Mouse (Mus musculus): ENCODE results near the gene Tuba1a.
"Not testable (repeated sequence)": the region's sequence is repeated elsewhere in the genome, so short reads cannot be mapped to it uniquely, and the experiment has no call there.

Tuba1a gene

DNA sequence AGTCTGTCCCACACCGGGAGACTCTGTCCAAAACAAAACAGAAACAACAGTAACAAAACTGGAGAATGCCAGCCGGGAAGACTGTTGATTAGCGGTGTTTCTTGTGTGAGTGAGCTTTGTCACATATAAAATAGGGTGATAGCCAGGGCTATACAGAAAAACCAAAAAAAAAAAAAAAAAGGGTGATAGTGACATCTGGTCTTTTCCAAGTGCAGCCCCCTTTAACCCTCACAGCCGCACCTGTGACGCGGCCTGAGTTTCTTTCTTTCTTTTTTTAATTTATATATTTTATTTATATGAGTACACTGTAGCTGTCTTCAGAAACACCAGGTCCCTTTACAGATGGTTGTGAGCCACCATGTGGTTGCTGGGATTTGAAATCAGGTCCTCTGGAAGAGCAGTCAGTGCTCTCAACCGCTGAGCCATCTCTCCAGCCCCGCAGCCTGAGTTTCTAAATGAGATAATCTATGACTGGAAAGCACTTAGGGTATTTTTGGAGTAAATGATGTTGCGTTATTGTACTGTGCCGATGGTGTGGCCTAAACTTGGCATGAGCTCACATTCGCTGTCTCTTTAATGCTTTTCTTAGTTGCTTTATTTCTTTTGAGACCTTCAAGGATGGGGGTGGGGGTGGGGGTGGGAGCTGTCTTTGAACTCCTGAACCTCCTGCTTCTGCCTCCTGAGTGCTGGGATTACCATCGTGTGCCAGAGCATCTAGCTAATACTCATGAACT is 32.6 kb upstream of the Tuba1a start:
- ATAC-seq (ENCODE audit: insufficient number of reproducible peaks, low FRiP score, low TSS enrichment) = no peak

DNA sequence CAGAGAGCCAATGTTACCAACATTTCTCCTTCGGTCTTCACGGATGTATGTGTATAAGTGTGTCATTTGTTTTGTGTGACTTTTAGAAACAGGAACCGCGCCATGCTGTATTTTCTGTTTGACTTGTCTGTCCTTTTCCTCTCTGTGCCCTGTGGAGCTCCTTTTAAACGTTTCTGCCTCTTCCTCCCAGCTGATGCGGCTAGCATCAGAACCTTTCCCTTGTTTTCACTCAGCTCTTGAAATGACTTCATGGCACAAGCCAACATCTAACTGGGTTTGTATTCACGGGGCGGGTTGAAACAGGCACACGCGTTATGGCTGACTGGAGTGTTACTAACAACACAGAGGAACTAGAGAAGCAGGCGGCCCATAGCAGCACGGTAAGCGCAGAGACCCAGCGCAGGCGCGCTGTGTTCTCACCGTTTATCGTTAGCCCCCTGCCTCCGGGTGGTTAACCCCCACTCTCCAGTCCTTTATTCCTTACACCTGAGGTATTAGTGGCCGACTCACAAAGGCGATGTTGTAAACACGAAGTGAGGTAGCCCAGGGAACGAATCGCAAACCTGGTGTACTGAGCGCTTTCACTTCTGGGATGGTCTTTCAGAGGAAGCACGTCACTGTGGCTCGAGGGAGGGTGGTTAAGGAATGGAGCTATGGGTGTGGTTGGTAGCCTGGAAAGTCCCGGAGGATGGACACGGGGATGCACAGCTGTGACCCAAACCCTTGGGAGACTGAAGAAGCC is 31.9 kb upstream of the Tuba1a start:
- peak; percentile 90 for ATAC-seq (ENCODE audit: insufficient number of reproducible peaks, low FRiP score, low TSS enrichment)

DNA sequence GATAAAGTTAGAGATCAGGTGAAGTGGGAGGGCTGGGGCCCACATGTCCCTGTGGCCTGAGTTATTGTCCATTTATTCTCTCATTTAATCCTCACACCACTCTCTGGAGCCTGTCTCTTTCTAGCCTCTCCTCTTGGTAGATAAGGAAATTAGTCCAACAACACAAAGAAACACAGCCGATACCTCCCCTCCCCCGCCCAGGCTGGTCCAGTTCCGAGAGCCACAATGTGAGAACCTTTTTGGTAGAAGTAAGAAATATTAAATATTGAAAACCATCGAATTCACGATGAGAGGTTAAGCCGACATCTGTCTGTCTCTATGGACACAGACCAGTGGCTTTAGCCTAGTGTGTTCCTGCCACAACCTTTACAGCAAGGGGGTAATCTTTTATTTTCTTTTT is 31.2 kb upstream of the Tuba1a start:
- ATAC-seq (ENCODE audit: insufficient number of reproducible peaks, low FRiP score, low TSS enrichment) = no peak

DNA sequence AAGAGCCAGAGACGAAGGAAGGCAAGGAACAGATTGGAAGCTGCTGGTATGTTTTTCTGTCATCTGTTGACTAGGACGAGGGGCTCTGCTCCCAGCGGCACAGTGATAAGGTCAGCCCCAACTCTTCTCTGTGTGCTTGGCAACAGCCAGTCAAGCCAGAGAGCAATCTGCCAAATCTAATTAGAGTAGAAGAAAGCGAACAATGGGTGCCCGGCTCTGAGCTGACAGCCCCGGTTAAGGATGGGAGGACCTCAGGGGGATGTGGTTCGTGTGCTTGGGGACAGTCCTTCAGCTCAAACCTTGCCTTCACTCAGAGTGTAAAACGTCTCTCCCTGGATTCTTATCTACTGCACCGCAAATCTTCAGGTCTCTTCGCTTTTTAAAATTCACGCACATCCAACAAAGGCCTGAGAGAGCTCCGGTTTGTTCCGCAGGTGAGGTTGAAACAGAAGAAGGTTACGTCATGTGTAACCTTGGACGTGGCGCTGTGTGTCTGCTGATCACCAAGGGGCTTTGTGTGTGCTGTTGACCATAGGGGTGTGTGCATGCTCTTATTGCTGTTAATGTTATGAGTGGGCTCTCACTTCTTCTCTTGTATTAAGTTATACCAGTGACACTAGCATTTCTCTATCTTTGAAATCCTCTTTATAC is 30.1 kb upstream of the Tuba1a start:
- ATAC-seq (ENCODE audit: insufficient number of reproducible peaks, low FRiP score, low TSS enrichment) = no peak

DNA sequence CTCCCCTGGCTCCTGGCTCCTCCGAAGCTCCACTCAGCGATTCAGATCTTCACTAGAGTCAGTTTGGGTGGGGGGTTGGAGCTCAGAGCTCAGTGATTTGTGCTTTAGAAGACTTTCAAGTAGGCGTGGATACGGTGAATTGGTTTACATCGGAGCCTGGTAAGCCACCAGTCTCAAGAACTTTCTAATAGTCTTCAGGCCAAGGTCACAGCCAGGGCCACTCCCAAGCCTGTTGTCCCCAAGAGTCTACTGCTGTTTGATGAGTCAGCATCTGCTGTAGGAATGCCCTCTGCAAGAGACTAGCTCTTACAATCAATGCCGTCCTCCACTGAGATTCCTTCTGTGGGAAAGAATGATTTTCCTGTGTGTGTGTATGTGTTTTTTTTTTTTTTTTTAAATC is 28.6 kb upstream of the Tuba1a start:
- ATAC-seq (ENCODE audit: insufficient number of reproducible peaks, low FRiP score, low TSS enrichment) = no peak

DNA sequence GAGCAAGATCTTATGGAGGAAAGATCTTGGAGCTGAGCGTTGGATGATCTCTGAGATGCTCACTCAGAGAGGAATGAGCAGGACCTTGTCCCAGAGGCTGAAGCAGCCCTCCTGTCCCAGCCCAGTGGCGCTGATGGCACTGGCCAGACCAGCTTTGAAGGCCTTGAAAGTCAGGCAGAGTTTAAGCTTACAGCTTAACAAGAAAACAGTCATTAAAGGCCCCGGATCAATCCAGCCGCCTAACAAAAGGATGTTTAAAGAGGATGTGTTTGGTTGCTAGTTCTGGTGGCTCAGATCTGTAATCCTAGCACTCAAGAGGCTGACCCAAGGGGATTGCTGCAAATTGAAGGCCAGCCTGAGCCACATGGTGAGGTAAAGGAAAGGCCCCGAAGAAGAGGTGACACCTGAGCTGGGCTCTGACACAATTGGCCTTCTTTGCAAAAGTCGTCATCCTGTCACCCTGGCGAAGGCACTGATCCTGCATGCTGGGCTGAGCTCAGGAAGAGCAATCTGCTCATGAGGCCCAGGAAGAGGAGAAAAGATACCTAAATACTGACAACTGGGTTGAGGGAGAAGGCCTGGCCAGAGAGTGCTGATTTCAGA is 26.6 kb upstream of the Tuba1a start:
- ATAC-seq (ENCODE audit: insufficient number of reproducible peaks, low FRiP score, low TSS enrichment) = no peak

DNA sequence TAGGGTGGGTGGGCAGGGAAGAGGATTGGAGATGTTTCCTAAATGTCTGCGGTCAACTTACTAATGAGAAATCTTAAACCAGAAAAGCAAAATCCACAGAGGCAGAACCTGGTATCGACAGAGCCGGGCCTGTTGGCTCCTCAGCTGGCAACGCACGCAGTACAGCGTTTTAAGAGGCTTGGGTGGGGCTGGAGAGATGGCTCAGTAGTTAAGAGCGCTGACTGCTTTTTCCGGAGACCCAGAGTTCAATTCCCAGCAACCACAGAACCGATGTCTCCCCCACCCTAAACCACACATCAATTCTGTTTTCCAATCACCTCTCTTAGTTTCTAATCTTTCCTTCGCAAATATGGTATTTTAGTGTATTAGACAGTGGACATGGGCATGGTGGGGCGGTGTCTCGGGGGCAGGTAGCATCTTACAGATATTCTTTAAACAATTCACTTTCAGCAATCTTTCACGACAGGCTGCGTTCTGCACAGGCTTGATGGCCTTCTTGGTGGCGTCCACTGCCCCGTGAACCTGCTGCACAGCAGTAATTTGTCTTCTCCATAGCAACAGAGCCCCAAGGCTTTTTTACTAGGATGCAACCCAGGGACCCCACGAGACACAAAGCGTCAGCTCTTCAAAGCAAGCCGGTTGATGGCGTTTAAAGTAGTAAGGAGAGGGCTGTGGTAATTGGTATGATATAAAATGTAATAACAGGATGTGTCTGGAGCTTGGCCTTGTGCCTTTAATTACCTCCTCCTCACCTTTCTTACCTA is 25.1 kb upstream of the Tuba1a start:
- ATAC-seq (ENCODE audit: insufficient number of reproducible peaks, low FRiP score, low TSS enrichment) = no peak

DNA sequence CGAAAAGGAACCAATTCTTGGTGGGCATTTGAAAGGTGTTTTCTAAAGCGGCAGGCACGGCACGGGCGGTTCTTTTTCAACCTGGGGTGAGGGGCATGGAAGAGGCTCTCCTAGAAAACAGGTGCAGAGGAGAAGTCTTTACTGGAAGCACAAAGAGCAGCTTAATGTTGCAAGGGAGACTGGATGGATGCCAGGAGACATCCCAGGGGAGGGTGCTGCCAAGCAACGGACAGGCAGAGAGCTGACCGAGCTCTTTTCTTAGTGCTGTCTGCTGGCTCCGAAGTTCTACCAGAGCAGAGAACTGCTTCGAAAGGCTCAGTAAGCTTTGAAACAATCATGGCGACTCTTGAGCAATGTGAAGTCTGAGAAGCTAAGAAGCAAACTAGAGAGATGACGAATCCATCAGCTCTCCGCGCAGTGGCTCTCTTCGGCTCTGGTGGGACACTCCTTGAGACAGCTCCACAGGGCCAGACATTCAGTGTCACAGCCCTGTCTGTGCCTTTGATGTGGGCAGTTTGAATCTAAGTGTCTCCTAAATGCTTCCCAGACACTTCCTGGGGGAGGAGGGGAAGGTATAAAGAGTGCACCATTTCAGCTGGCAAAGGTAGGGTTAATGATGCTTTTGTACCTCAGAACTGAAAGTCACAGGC is 24.4 kb upstream of the Tuba1a start:
- no peak for ATAC-seq (ENCODE audit: insufficient number of reproducible peaks, low FRiP score, low TSS enrichment)

DNA sequence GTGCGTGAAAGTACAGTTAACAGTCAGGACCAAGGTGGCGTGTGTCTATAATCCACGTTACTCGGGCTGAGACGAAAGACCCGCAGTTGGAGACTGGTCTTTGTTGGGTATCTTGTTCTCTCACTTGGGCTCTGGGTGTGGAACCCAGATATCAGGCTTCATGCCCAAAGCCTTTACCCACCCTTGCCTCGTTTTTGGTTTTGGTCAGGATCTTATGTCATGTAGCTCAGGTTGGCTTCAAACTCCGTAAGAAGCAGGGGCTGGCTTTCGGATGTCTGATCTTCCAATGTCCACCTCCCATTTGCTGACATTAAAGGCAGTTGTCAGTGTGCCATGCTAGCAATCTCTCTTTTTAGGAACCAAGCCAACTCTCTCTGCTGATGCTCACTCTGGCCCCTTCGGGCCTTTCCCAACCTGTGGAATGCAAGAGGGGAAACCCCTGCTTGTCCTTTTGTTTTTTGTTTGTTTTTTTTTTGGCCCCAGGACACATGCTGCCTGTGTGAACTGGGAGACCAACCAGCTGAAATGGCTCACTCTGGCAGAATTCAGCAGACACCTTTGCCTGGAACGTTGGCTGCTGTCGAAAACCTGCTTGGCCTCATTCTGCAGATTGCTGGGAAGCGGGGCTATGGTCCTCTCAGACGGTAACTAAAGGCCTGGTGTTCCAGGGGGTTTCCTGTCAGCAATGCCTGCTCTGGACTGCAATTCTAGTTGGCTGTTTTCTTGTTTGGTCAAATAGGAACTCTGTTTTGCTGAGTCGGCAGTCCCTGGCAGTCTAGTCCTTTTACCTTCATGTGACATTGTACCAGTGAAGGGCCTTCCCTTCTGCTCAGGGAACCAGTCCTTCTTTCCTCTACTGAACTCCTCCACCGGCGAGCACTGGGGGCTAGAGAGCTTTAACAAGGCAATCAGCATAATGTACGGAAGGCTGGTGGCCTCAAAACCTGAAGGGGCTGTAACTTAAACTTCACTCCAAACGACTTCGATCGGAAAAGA is 23.6 kb upstream of the Tuba1a start:
- ATAC-seq (ENCODE audit: insufficient number of reproducible peaks, low FRiP score, low TSS enrichment) = no peak

DNA sequence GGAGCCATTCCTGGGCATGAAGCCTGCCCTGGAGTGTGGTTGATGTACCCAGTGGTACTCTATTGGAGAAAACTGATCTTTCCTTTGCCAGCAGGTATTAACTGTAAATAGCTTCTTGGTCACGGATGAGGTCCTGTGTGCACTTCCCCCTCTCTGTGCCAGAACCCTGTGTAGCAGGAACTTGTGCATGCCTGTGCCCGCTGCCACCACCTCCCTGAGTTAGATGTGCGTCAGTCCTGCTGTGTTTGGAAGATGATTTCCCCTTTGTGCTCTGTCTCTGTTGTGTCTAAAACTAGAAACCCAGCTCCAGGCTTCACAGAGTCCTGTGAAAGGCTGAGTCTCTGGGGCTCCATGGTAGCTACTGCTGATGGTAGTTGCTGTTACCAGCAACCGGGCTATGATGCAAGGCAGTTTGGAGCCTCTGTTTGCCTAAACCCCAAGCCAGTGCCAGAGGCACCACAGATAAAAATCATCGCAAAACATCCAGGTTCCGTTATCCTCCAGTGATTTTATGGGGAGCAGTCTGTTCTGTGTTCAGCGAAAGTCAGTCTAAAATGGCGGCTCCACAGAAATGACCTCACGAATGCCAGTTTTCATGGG is 19.6 kb upstream of the Tuba1a start:
- ATAC-seq (ENCODE audit: insufficient number of reproducible peaks, low FRiP score, low TSS enrichment) = no peak

DNA sequence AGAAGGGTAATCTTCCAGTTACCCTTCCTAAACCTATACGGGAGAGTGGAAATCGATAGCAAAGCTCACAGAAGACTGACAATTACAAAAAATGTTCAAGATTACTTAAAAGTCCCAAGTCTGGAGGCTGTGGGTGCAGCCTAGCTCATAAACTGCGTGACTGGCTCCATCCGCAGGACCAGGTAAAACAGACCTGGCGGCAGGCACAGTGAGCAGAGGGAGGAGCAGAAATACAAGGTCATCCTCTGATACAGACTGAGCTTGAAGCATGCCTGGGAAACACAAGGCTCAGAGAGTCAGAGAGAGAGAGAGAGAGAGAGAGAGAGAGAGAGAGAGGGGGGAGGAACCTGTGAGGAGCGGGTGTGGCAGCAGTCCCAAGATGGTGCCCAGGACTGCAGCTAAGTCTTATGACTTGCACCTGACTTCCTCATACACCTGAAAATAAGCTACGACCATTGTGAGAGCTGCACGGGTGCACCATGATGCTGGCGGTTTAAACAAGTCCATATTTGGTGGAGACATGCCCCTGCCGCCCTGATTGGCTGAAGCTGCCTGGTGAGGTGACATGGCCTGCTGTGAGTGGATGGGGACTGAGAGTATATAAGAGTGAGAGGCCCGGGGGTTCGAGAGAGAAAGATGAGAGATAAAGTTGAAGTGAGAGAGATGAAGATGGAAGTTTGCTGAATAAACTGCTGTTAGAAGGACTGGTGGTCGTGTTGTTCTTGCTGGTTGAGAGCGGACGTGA is 18.2 kb upstream of the Tuba1a start:
- not testable (repeated sequence) for ATAC-seq (ENCODE audit: insufficient number of reproducible peaks, low FRiP score, low TSS enrichment)

DNA sequence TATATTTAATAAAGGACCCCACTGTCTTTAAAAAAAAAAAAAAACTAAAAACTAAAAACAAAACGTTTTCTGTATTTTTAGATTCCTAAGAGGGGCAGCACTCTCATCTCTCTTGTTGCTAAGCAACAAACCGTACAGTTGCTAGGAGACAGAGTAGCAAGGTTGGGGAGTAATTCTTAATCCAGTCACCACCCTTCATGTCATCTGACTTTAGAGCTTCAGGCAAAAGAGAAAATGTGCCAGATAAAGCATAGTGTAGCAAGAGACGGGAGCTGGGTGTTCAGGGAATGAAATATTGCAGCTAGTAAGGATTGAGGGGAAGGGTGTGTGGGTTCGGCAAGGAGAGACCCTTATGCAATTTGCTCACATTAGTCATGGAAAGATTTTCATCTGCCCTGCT is 17.6 kb upstream of the Tuba1a start:
- ATAC-seq (ENCODE audit: insufficient number of reproducible peaks, low FRiP score, low TSS enrichment) = no peak

DNA sequence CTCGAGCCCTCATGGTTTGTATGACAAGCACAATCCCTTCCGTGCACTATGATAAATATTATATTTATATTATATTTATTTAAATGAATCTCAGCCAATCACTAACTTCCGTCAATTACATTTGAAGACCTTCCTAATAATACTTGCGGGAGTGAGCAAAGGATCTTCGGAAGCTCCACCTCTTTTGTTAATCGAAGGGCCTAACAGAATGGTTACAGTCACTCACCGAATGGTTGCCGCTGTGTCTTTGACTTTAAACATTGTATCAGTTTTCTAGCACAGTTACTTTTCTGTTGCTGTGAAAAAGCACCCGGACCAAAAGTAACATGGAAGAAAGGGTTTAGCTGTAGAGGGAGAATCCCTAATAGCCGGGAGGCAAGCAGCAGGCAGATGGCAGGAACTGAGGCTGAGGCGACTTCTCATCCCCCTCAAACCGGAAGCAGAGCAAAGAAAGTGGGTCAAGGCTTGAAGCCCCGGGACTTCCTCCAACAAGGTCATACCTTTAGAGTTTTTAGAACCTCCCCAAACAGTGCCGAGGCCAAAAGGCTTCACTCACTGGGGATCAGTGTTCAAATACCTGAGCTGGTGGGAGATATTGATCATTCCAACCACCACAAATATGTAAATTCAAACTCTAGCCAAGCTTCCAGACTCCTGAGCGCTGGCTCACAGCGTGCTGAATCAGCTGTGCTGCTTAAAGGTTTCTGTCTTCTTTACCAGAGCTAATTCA is 16.0 kb upstream of the Tuba1a start:
- no peak for ATAC-seq (ENCODE audit: insufficient number of reproducible peaks, low FRiP score, low TSS enrichment)

DNA sequence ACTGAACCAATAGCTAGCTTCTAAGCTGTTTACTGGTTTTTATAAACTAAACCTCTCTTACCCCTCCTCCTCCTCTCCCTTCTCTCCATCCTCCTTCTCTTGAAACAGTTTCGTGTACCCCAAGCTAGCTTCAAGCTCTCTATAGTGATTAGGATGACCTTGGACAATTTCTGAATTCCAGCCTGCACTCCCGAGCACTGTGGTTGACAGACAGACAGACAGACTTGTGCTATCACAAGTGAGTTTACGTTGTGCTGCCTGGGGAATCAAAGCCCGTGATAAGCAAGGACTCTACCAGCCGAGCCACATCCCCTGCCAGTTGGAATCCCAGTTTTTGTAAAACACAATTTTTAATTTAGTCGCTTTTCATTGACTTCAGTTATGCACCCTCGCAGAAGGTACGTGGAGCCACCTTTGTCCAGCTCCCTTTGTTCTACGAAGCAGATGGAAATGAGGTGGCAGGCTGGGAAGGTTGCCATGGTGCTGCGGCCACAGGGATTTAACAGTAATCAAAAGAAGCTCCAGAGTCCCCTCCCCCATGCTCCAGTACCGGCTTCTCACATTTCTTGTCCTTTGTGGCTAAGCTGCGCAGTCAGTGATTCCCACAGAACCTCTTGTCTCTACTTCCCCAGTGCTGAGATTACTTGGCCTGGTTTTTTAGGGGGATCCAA is 15.3 kb upstream of the Tuba1a start:
- peak; percentile 72; the same call in 1 of the 2 replicates for ATAC-seq (ENCODE audit: insufficient number of reproducible peaks, low FRiP score, low TSS enrichment)

DNA sequence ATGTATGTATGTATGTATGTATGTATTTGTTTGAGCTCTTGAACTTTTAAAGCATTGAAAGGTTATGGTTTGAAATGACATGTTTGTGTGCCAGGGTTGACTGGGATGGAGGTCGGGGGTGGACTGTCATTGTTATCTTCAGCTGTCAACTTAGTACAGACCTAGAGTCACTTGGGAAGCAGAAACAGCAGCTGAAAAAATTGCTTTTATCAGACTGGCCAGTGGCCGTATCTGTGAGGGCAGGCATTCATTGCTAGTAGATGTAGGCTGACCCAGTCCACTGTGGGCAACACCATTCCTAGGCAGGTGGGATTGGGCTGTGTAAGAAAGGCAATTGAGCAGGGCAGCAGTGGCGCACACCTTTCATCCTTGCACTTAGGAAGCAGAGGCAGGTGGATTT is 6.0 kb upstream of the Tuba1a start:
- ATAC-seq (ENCODE audit: insufficient number of reproducible peaks, low FRiP score, low TSS enrichment) = no peak

DNA sequence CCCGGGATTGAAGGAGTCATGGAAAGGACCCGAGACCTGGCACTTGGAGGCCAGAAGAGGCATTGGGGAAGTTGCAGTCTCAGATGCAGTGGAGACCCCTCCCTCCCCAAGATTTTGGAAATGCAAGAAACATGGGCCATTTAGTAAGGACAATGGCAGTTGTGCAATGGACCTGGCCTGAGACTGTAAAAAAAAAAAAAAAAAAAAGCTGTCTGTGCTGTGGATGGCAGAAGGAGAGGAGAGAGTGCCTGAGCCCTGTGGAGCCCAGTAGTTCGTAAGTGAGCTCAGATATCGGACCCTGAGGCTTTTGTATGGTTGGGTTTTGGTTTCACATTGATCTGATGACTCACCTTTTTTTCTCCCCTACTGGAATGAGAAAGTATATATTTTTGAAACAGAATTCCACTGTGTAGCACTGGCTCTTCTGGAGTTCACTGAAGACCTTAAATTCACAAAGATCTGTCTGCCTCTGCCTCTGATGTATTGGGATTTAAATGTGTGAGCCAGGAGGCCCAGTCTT is 5.5 kb upstream of the Tuba1a start:
- no peak for ATAC-seq (ENCODE audit: insufficient number of reproducible peaks, low FRiP score, low TSS enrichment)

All from cerebellum, adult (tissue).